Mouse (Mus musculus) liver, adult 2 months (tissue): ENCODE data around the gene Gm11938.

Experiments
- CTCF ChIP-seq: fragments of 200-500 bp; IDR thresholded peaks from 2 replicates; pipeline ENCODE4 v1.5.1; 2011; ENCODE audit warnings: low read depth, low read length, control low read depth
- POLR2A ChIP-seq: fragments of 200-500 bp; IDR thresholded peaks from 2 replicates; pipeline ENCODE4 v1.6.1; 2011; ENCODE audit warnings: low read length, control low read depth; ENCODE audit not compliant: insufficient read depth; ENCODE audit errors: extremely low read depth

GRCm38 (mm10) chr11:99556753-99557152 is 46.4 kb downstream of the Gm11938 start, which contains the start of gene Krtap3-2:
- TF ChIP-seq CTCF (no peak), POLR2A (no peak)
